Mouse (Mus musculus) spleen, postnatal 4 days (tissue): ENCODE measurements around the gene Cul3.
A peak's percentile ranks its signal among the peaks of the same experiment; 100 is the strongest.
"Not testable (repeated sequence)": the region's sequence is repeated elsewhere in the genome, so short reads cannot be mapped to it uniquely, and the experiment has no call there.

Experiments
- DNase-seq, 2 experiments: peaks; one replicate each; pipeline ENCODE4 v3.0.0; 2022; ENCODE audit warnings: low spot score in 2 of 2

Cul3 gene

GRCm38 (mm10) chr1:80340436-80341376 lies at the start of gene Cul3:
TSS of gene Cul3 (minus strand) at chr1:80340480.
- peak; percentile 94 to 97 for DNase-seq

- no peak for DNase-seq
These were observed 49.2 kb upstream of the Cul3 start for GRCm38 (mm10) chr1:80389518-80389917.

DNA sequence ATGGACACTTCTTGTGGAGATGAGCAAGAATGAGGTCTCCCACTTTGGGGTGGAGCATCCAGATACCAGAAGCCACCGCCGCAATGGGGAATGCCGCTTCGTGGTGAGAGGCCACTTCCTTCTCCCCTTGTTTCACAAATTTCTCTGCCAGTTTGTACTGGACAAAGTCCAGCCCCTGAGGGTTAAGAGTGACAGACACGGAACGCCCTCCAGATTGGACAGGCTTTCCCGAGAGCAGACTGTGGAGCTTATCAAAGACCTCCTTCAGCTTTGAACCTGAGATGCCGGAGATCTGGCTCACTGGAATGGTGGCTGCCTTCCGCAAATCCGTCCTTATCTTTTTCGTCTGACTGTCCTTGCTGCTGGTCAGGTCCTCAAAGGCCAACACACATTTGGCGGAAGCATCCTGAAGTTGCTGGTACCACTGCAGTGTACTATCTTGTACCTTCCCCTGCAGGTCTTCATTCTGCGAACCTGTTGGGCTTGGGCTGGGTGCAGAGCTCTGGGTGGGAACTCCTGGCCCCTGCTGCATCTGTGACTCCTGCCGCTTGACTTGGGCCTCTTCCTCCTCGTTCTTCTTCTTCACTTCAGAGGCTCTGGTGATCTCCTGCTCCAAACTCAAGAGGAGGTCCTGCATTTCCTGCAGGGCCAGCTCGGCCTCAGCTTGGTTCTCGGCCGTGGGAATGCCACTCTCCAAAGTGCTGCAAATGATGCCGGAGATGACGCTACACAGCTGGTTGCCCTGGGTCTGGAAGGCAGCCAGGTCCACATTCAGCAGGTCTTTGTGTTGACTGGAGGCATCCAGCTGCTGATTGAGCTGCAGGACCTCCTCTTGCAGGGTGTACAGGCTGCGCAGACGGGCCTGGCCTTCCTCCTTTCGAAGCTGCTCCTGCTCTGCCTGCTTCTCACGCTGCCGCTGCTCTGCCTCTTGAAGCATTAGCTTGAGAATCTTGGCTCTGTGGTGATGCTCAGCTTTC lies 43.6 kb upstream of the Cul3 start:
- DNase-seq = no peak

DNA sequence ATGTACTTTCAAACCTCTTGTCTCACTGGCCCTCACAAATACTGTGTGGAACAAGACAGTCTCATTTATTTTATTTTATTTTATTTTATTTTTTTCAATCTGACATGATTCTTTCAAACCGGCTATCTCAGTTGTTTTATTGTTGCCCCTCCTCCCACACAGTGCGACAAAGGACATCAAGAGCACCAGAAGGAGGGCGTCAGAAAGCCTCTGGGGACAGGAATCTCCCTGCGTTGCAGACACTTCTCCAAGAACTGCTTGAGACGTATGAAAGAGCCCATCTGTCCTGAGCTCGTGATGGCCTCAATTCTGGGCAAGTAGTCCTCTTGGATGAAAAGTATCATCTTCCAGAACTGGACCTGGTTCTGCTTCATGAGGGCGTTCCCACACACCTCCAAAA lies 42.6 kb upstream of the Cul3 start:
- DNase-seq = no peak

GRCm38 (mm10) chr1:80381302-80381701 lies 41.0 kb upstream of the Cul3 start:
- no peak for DNase-seq

DNA sequence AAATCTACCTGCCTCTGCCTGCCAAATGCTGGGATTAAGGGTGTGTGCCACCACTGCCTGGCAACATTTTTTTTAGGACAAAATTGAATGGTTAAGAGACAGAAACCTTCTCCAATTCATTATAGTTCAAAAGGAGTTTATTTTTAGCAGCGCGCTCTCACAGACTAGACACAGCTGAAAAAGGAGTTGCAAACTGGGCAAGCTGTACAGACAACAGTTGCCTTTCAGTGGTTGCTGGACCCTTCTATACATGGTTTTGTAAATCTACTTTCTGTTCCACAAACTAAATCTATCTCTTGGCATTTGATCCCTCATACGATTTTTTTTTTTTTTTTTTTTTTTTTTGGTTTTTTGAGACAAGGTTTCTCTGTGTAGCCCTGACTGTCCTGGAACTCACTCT lies 31.7 kb upstream of the Cul3 start:
- DNase-seq = no peak

GRCm38 (mm10) chr1:80371189-80371889 lies 31.1 kb upstream of the Cul3 start:
- no peak for DNase-seq

DNA sequence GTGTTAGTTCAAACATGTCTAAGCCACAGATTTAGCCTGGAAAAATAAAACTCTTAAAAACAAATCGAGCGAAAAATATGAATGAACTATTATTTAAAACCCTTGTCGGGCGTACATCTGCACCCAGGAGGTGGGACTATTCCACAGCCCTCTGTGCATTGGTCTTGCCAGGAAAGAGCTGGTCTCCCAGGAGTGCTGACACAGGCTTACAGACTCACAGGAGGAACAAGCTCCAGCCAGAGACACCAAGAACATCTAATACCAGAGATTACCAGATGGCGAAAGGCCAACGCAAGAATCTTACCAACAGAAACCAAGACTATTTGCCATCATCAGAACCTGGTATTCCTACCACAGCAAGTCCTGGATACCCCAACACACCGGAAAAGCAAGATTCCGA lies 23.2 kb upstream of the Cul3 start:
- DNase-seq = no peak

- DNase-seq = no peak
These were observed 22.7 kb upstream of the Cul3 start for GRCm38 (mm10) chr1:80362946-80363345.

DNA sequence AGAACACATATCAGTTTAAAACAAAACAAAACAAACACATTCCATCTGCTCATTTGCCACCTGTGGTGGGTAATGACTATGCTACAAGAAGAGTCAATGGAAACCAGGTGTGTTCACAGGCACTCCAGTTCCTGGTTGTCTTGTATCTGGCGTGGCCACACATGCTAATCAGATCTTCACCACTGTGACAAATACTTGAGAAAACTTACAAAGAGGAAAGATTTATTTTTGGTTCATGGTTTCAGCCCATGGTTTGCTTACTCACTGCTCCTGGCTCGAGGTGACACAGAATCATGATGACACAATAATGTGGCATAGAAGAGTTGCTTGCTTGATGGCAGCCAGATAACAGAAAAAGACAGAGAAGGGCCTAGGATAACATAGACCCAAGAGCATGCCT lies 22.1 kb upstream of the Cul3 start:
- DNase-seq = no peak

DNA sequence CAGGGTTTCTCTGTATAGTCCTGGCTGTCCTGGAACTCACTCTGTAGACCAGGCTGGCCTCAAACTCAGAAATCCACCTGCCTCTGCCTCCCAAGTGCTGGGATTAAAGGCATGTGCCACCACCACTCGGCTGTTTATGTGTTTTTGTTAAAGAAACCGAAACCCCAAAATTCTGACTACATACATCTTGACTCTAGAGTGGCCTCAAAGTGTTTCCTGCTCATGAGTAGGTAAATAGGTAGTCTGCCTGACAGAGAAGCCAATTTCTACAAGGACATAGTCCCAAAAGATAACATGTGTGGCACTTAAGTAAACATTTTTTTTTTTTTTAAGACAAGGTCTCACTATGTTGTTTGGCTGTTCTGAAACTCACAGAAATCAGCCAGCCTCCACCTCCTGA lies 21.5 kb upstream of the Cul3 start:
- not testable (repeated sequence) for DNase-seq

DNA sequence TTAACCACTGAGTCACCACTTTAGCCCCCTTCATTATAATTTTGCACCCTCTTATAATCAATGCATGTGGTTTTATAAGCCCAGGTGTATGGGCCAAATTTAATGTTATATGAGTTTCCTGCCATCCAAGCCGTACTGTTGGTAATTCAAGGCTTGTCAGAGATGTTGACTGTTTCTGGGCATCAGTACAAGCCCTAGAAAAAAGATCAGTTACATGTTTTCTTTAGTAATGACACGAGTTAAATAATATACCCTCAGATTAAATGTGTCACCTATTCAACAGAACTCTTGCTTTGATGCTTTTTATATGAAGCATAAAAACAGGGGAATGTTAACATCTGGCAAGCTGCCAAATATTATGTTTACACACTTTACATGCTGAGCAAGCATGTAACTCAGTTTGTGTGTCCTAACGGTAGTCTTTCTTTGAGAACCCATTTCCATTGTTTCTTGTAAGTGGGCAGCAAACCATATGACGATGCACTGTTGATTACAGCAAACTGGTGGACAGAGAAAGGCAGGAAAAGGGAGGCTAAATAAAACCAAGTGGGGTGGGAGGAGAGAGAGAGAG lies 19.8 kb upstream of the Cul3 start:
- no peak for DNase-seq

GRCm38 (mm10) chr1:80340061-80340435 lies 232 bp downstream of the Cul3 start:
- peak; percentile 67 to 87 for DNase-seq

GRCm38 (mm10) chr1:80339425-80340021 lies 757 bp downstream of the Cul3 start:
- peak; percentile 41 to 77 for DNase-seq

GRCm38 (mm10) chr1:80338398-80338797 lies 1.9 kb downstream of the Cul3 start:
- no peak for DNase-seq

- DNase-seq = no peak
These were observed 4.4 kb downstream of the Cul3 start for GRCm38 (mm10) chr1:80335726-80336368.

- DNase-seq = no peak
These were observed 5.2 kb downstream of the Cul3 start for GRCm38 (mm10) chr1:80335118-80335517.

GRCm38 (mm10) chr1:80330970-80331369 lies 9.3 kb downstream of the Cul3 start:
- no peak for DNase-seq

- no peak for DNase-seq
These were observed 14.5 kb downstream of the Cul3 start for GRCm38 (mm10) chr1:80325761-80326160.

- no peak for DNase-seq
These were observed 15.9 kb downstream of the Cul3 start for GRCm38 (mm10) chr1:80324370-80324769.
